Mouse (Mus musculus): ENCODE results near the gene Msh5.
"Not testable (repeated sequence)": the region's sequence is repeated elsewhere in the genome, so short reads cannot be mapped to it uniquely, and the experiment has no call there.

The Msh5 gene

DNA sequence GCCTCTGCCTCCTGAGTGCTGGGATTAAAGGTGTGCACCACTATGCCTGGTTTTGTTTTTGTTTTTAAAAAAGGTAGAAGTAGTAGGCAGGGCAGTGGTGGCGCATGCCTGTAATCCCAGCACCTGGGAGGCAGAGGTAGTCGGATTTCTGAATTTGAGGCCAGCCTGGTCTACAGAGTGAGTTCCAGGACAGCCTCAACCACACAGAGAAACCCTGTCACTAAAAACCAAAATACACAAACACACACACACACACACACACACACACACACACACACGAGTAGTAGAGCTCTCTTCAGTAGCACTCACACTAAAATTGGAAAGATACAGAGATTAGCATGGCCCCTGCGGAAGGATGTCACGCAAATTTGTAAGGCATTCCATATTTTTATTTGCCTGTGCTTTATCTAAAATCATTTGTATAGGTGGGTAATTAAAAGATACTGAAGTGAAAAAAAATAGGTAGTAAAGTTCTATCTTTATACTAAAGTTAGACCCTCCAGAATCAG lies 2.4 kb upstream of the Msh5 start:
- DNase-seq (ENCODE audit: low spot score in 2 of 2): no peak

DNA sequence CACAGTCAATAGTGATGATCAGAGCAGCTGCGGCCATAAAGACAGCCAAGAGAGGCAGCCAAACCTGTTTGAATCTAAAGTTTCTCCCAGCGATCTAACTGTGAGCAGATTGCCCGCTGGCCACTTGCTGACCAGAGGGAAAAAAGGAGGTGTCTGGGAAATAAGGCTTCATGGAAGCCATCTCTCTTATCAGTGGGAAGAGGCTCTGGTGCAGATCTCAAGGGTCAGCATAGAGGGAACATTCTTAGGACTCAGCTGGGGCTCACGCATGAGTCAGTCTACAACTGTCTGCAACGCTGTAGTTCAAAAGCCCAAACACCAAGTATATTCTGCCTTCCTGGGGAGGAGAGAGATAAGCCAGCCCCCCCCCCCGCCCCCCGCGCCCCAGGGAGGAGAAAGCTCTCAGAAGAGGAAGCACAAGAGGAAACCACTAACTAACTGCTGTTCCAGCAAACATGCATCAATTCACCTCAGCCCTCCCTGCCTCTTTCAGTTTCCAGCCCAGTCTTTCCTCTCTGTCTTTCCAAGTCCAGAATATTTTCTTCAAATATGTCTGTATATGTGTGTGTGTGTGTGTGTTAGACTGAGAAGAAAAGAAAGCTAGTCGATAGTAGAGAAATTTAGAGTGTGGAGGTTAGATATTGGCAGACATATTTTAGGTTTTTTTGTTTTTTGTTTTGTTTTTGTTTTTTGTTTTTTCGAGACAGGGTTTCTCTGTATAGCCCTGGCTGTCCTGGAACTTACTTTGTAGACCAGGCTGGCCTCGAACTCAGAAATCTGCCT lies 1.8 kb upstream of the Msh5 start:
- DNase-seq (ENCODE audit: low spot score in 2 of 2): no peak

- DNase-seq (ENCODE audit: low spot score in 2 of 2): no peak
These were observed 1.1 kb upstream of the Msh5 start for GRCm38 (mm10) chr17:35047688-35048087.

DNA sequence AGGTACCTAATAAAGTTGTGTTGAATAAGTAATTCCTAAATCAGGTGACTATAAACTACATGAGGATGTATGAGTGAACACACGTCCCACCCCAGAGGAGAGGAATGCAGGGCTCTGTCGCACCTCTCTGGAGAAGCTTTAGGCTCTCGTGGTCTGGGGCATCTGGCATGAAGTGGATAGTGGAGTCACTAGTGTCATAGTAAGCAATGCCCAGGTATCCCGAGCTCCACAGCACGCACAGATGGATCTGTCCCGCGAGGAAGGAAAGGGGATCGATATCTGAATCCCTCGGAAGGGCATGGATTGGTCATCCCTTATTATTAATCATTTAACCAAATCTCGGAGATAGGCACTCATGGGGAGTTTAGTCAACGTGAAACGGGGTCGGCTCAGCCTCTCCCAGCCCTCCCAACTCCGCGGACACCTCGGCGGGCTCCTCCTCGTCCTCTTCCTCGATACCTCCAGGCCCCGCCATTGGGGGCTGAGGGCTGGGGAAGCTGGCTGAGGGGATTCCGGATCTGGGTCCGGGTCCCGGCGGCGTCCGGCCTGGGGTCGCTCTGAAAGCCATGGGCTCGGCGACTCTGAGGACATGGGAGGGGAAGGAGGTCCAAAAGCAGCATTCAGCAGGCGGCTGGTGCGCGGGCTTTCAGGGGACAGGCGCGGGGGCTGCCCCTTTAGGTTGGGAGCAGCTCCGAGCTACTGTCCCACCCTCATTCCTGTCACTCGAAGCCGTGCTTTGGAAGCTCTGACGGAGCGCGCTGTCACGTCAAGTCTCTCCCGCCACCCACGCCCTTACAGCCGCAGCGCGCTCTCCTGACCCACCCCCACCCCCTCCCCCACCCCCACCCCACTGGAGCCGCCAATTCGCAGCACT lies 501 bp downstream of the Msh5 start:
- no peak for DNase-seq (ENCODE audit: low spot score in 2 of 2)

DNA sequence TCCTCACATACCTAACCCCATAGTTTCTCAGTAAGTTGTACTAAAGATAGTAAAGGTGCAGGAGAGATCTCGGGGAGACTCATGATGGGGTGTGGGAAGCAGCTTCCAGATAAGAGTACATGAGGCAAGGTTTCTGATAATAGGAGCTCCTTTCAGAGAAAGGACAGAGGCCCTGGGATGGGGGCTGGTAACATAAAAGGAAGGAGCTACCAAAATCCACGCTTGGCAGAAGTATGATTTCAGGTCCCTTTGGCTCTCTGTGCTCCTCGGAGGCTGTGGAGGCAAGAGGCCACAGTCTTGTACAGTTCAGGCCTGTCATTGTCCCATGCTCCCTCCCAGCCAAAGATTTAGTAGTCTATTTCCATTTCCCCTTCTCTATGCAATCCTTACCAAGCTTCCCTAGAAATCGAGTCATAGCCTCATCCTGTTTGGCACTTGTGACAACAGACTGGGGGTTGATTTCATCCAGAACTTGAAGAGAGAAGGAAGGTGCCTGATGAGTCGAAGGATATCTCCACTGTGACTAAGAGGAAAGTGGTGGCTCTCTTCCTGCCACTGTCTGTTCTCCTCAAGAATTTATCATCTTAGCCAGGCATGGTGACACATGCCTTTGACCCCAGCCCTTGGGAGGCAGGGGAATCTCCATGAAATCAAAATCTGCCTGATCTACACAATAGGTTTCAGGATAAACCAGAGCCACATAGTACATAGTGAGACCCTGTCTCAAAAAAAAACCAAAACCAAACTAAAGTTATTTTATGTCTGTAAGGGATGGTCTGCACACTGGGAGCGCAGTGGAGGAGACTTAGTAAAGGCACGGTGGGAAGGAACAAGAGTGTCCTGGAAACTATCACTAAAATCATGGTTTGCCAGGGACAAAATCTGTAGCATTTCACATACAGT lies 1.4 kb downstream of the Msh5 start:
- no peak for DNase-seq (ENCODE audit: low spot score in 2 of 2)

GRCm38 (mm10) chr17:35043794-35044193 lies 2.8 kb downstream of the Msh5 start:
- DNase-seq (ENCODE audit: low spot score in 2 of 2): no peak

DNA sequence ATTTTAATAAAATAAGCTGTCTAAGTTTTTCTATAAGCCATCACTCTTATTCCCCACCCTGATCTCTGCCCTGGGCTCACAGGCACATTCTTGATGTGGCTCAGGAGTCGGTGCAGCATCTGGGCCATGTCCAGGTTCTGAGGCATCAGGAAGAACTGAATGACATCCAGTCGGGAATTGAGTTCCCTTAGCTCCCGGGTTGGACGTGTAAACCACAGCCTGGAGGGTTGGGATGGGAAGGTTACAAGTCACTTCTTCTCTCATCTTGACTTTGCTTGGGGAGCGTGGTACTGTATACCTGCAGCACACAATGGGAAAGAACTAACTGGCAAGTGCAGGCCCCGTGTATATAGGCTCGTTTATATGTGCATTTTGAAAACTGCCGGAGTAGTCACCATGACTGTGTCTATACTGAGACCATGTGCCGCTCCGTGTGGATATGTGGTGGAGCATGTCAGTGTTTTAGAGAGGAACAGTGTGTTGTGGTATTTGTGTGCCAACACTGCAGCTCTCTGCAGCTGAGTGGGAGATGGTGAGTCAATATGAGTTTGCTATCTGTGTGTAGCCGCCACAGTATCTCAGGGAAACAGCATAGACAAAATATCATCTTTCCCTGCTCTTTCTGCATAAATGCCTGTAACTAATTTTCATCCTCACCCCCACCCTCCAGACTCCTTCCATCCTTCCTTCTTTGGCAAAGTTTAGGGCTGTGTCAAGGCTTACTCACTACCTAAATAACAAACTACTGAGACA lies 7.2 kb downstream of the Msh5 start:
- no peak for DNase-seq (ENCODE audit: low spot score in 2 of 2)

DNA sequence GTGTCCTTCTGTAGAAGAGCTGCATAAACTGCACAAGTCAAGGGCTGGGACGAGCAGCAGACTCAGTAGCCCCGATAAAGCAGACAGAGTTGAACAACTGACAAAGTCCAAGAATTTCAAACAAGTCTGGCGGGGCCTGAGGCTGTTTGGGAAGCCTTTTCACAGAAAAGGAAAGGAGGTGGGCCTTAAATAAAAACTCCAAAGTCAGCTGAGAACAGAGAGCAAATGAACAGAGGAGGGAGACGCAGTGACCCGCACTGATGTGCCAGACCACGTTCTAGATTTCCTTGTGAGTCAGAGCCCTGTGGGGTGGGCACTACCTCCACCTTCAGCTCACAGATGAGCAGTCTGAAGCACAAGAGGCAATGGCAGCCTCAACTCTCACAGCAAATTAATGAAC lies 11.6 kb downstream of the Msh5 start:
- no peak for DNase-seq (ENCODE audit: low spot score in 2 of 2)

GRCm38 (mm10) chr17:35033703-35034102 lies 12.8 kb downstream of the Msh5 start:
- DNase-seq (ENCODE audit: low spot score in 2 of 2): not testable (repeated sequence)

DNA sequence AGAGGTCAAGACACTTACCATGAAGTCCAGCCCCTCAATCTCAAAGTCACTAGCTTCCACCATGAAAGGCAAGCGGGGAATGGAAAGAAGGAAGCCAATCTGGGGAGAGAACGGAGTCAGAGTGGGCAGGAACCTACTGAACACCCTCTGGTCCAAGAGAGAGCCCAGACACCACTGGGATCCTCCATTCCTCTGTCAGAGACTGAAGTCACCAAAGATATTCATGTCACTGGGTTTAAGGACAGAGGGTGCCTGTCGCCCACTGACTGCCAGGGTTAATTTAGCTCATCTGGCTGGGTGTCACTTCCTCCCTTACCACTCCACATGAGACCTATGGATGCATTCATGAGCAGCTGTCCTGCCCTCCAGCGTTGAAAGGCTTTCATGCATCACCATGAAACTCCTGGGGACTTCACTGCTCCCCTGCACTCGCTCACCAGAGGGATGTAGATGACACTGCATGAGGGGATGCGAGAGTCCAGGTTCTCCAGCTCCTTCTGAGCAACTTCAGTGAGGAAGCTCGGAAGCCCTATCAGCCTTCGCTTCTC lies 14.1 kb downstream of the Msh5 start:
- no peak for DNase-seq (ENCODE audit: low spot score in 2 of 2)

DNA sequence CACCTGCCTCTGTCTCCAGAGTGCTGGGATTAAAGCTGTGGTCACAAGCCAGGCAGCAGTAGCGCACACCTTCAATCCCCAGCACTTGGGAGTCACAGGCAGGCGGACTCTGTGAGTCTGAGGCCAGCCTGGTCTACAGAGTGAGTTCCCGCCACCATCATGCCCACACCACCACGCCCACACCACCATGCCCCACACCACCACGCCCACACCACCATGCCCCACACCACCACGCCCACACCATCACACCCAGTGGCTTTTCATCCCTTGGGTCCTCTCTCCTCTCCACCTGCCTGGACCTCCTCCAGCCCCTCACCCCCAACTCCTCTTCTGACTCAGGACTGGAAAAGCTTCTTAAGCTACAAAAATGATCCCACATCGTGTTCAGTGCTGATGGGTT lies 14.7 kb downstream of the Msh5 start:
- no peak for DNase-seq (ENCODE audit: low spot score in 2 of 2)

GRCm38 (mm10) chr17:35031272-35031671 lies 15.3 kb downstream of the Msh5 start:
- no peak for DNase-seq (ENCODE audit: low spot score in 2 of 2)

- no peak for DNase-seq (ENCODE audit: low spot score in 2 of 2)
These were observed 16.6 kb downstream of the Msh5 start for GRCm38 (mm10) chr17:35029691-35030532.

DNA sequence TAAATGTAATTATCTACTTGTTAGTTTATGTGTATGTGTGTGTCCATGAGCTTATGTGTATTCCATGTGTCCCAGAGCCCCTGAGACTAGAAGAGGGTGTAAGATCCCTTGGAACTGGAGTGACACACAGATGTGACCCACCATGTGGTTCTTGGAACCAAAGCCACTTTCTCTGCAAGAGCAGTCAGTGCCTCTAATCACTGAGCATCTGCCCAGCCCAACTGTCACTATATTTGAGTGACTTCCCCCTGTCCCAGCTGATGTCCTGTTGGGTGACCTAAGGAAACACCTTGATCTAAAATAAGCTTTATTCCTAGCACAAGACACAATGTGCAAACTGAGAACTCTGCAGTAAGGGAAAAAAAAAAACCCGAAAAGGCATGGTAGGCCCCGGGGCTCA lies 18.2 kb downstream of the Msh5 start:
- DNase-seq (ENCODE audit: low spot score in 2 of 2): no peak

DNA sequence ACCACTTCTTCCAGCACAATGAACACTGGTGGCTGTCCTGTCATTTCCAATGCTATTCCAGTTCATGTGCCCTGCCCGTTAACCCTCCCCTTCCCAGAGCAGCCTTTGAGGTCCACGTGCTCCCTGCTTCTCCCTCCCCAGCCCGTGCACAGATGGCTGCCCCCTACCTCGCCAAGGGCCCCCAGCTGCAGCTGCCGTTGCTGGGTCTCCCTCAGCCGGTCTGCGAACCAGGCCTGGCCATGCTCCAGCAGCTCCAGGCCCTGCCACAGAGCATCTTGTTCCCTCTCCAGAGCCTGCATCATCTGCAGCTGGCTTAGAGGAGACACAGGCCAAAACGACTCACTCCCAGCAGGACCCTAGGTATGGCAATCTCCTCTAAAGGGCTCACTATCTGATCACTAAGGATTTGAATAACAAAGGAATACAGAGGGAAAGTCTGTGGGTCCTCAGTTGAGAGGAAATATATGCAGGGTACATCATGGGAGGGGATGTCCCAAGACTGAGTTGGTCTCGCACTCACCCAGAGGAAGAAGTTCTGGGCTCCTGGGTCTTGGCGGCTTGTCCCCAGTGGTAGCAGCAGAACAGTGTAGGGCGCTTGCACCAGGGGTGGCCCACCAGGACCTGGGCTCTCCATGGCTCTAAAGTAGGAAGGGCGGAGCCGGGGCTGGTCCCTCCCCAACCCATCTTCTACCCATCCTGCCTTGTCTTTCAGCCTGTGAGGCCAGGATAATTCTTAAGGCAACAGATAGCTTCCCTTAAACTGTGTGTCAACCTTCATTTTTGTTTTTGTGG lies 19.1 kb downstream of the Msh5 start, which contains the start of gene Sapcd1:
Sapcd1 (minus strand) TSS at position 740 of the 792 bp plus-strand sequence.
- peak; percentile 58 to 83 for DNase-seq (ENCODE audit: low spot score in 2 of 2)

DNA sequence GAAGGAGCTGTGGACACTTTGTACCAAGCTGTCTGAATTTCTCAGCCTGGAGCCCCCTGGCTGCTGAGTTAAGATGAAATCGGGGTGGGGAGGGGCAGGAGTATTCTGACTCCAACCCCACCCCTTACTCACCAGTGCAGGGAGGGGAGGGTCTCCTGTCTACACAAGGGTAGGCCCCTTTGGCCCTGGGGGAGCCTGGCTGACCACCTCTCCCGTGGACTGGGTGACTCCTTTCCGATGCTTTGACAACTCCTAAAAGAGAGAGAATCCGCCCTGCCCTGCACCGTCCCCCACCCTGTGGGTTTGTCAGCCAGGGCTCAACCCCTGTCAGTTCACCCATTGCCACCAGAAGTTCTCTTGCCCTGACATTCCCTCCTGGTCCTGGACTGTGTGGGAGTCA lies 20.3 kb downstream of the Msh5 start:
- DNase-seq (ENCODE audit: low spot score in 2 of 2): no peak

DNA sequence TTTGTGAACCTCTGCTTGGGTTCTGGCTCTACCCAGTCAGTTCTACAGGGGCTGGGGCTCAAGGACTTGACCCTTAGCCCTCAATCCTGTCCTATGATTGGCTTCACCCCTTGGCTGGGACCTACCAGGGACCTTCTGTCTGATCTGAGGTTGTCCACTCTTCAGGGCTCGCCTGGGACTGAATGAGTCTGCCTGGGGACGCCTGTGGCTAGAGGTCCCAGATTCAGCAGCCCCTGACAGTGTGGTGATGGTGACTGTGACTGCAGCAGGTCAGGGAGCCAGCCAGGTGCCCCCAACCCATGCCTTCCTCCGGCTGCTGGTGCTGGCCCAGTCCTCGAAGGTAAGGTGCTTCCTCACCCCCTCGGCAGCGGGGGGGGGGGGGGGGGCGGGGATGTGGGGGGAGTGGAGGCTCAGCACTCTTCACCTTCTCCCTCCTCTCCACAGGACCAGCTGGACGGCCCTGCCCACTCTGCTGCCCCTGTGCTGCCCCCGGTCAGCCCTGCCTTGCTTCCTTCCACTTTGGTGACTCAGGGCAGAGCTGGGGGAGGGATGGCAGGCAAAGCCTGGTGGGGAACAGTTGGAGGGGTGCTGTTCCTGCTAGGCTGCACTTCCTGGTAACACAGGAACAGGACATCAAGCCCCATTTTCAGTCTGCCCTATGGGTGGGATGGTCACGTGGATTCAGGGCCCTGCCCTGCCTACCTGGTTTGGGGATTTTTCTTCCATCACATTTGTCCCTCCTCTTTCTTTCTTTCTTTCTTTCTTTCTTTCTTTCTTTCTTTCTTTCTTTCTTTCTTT lies 21.7 kb downstream of the Msh5 start:
- DNase-seq (ENCODE audit: low spot score in 2 of 2): no peak

DNA sequence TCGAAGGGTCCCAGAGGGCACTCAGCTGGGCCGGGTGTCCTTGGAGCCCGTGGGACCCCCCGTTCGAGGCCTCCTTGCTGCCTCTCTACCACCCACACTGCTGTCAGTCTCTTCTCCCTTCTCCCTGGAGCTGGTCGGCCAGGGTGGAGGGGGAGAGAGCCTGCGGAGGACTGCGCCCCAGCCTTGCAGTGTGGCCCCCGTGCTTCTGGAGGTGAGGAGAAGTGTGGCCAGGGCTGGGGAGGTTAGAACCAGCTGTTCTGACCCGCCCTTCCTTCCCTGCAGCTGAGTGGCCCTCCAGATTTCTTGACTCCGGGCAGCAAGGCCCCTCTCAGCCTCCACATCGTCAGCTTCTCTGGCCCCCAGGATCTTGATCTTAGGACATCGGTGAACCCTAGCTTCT lies 22.3 kb downstream of the Msh5 start:
- no peak for DNase-seq (ENCODE audit: low spot score in 2 of 2)

Data from cerebellum, postnatal 4 days (tissue).